Mouse (Mus musculus) CH12.LX (cell line): ENCODE measurements at regions not wholly inside any gene's neighbourhood (a gene's known extent, or its start where the extent isn't known, plus 50 kb on each side); places are given as distances from the start of the nearest gene placed in this dataset.

Experiments used
- DNase-seq: peaks from one replicate; pipeline ENCODE4 v3.0.0-alpha.2; 2013; ENCODE audit errors: extremely low read depth
- H3K27ac ChIP-seq: 2 replicates; pipeline ENCODE4 v1.5.1; 2012; ENCODE audit warnings: low read depth, mild to moderate bottlenecking, control low read depth, moderate library complexity; ENCODE audit not compliant: insufficient read depth
- H3K27me3 ChIP-seq: replicated peaks from 2 replicates; pipeline ENCODE3; 2012; ENCODE audit warnings: inconsistent platforms
- H3K36me3 ChIP-seq, 2 experiments: replicated peaks in 1 of 2; 2 replicates each; pipeline versions ENCODE3 to v1.6.1; 2012; ENCODE audit warnings: inconsistent platforms in 1 of 2, low read length in 1 of 2, mild to moderate bottlenecking in 1 of 2, mixed read lengths in 1 of 2, moderate library complexity in 1 of 2; ENCODE audit not compliant: control insufficient read depth in 1 of 2, insufficient read depth in 1 of 2
- H3K4me1 ChIP-seq, 2 experiments: 2 replicates each; pipeline ENCODE4 v1.6.1; 2012; ENCODE audit warnings: inconsistent platforms in 1 of 2, moderate library complexity in 1 of 2; ENCODE audit not compliant: insufficient read depth in 2 of 2, control insufficient read depth in 1 of 2
- H3K4me2 ChIP-seq: 2 replicates; pipeline ENCODE4 v1.6.1; 2012; ENCODE audit warnings: low read depth, mild to moderate bottlenecking, control low read depth; ENCODE audit not compliant: poor library complexity, insufficient read depth, severe bottlenecking
- H3K4me3 ChIP-seq, 3 experiments: fragments of 150-350 bp in 1 of 3; sonication (generic) in 1 of 3; replicated peaks in 1 of 3; 2 replicates each; pipeline versions ENCODE3 to v1.5.1; 2011 to 2012; ENCODE audit warnings: low read depth in 2 of 3, low read length in 2 of 3, mild to moderate bottlenecking in 2 of 3, moderate library complexity in 2 of 3, control low read depth in 1 of 3, improper control_type of control experiment in 1 of 3, inconsistent platforms in 1 of 3, mixed read lengths in 1 of 3; ENCODE audit not compliant: poor library complexity in 1 of 3
- H3K79me2 ChIP-seq: replicated peaks from 2 replicates; pipeline ENCODE4 v1.6.1; 2012; ENCODE audit warnings: mild to moderate bottlenecking, moderate library complexity; ENCODE audit not compliant: control insufficient read depth, poor library complexity, insufficient read depth, severe bottlenecking; ENCODE audit errors: extremely low read depth
- H3K9ac ChIP-seq: 2 replicates; pipeline ENCODE4 v1.6.1; 2012; ENCODE audit warnings: low read depth, mild to moderate bottlenecking, control low read depth, moderate library complexity; ENCODE audit not compliant: insufficient read depth
- H3K9me3 ChIP-seq: replicated peaks from 2 replicates; pipeline ENCODE3; 2012; ENCODE audit warnings: low read length, inconsistent platforms, mixed read lengths
- CHD1 ChIP-seq: IDR thresholded peaks from 2 replicates; pipeline ENCODE4 v1.6.1; 2012; ENCODE audit warnings: low read depth, low read length, improper control_type of control experiment, inconsistent platforms
- CHD2 ChIP-seq: IDR thresholded peaks from 2 replicates; pipeline ENCODE4 v1.6.1; 2011; ENCODE audit warnings: low read length, improper control_type of control experiment
- ELF1 ChIP-seq: IDR thresholded peaks from 2 replicates; pipeline ENCODE4 v1.6.1; 2014; ENCODE audit warnings: low read depth, mild to moderate bottlenecking, inconsistent platforms, low read length, improper control_type of control experiment
- EP300 ChIP-seq: IDR thresholded peaks from 2 replicates; pipeline ENCODE4 v1.6.1; 2011; ENCODE audit warnings: low read length, improper control_type of control experiment
- ETS1 ChIP-seq: conservative IDR thresholded peaks from 2 replicates; pipeline ENCODE4 v1.6.1; 2012; ENCODE audit warnings: low read depth, mild to moderate bottlenecking, inconsistent platforms, low read length, improper control_type of control experiment, moderate library complexity
- HCFC1 ChIP-seq: IDR thresholded peaks from 2 replicates; pipeline ENCODE4 v1.6.1; 2012; ENCODE audit warnings: low read depth, mild to moderate bottlenecking, inconsistent platforms, low read length, improper control_type of control experiment
- IRF4 ChIP-seq: IDR thresholded peaks from 2 replicates; pipeline ENCODE4 v1.6.1; 2014; ENCODE audit warnings: low read depth, mild to moderate bottlenecking, inconsistent platforms, low read length, improper control_type of control experiment
- MEF2A ChIP-seq: IDR thresholded peaks from 2 replicates; pipeline ENCODE4 v1.6.1; 2014; ENCODE audit warnings: low read depth, mild to moderate bottlenecking, inconsistent platforms, low read length, improper control_type of control experiment, borderline replicate concordance
- NELFE ChIP-seq: IDR thresholded peaks from 2 replicates; pipeline ENCODE4 v1.6.1; 2011; ENCODE audit warnings: low read depth, low read length, improper control_type of control experiment
- PAX5 ChIP-seq: IDR thresholded peaks from 2 replicates; pipeline ENCODE4 v1.6.1; 2012; ENCODE audit warnings: low read length, inconsistent platforms, mixed read lengths
- SIN3A ChIP-seq: IDR thresholded peaks from 2 replicates; pipeline ENCODE4 v1.6.1; 2012; ENCODE audit warnings: low read length, improper control_type of control experiment, inconsistent platforms
- SMC3 ChIP-seq: IDR thresholded peaks from 2 replicates; pipeline ENCODE4 v1.6.1; 2011; ENCODE audit warnings: low read depth, low read length, improper control_type of control experiment
- USF2 ChIP-seq: conservative IDR thresholded peaks from 2 replicates; pipeline ENCODE4 v1.6.1; 2011; ENCODE audit warnings: low read depth, low read length, improper control_type of control experiment
- ZC3H11A ChIP-seq: IDR thresholded peaks from 2 replicates; pipeline ENCODE4 v1.6.1; 2012; ENCODE audit warnings: low read depth, mild to moderate bottlenecking, inconsistent platforms, low read length, improper control_type of control experiment
- ZKSCAN1 ChIP-seq: IDR thresholded peaks from 2 replicates; pipeline ENCODE4 v1.6.1; 2012; ENCODE audit warnings: low read depth, inconsistent platforms, low read length, improper control_type of control experiment, borderline replicate concordance
- dilution Hi-C: fragments of 300-500 bp; cut with MboI; formaldehyde crosslinking; loops from 2 replicates; pipeline ENCODE4 v1.14.3; 2020; ENCODE audit warnings: low sequenced_read_pairs; ENCODE audit not compliant: extremely low pct_unique_long_range_greater_than_20kb, extremely low pct_ligation_motif_present
- in situ Hi-C: fragments of 300-500 bp; cut with MboI; formaldehyde crosslinking; loops from 3 replicates; pipeline ENCODE4 v1.14.3; 2019; ENCODE audit warnings: low sequenced_read_pairs, low pct_ligation_motif_present, low pct_unique_long_range_greater_than_20kb, mixed read lengths

GRCm38 (mm10) chr17:63644390-63644789, 144.6 kb upstream of the Fbxl17 start:
- DNase-seq = no peak
- H3K9ac ChIP-seq = no peak overlapping the region
- in situ Hi-C loops = no loop called here
- H3K4me3 ChIP-seq = no peak overlapping the region
- TF ChIP-seq CHD2 (no peak), PAX5 (no peak), SMC3 (no peak), IRF4 (no peak), ETS1 (no peak), USF2 (no peak), NELFE (no peak), ELF1 (no peak), MEF2A (no peak), CHD1 (no peak), HCFC1 (no peak)
- TF ChIP-seq, all 38 proteins: peak for 0
- Histone ChIP-seq H3K27ac (no peak overlapping the region), H3K4me2 (no peak overlapping the region), H3K27me3 (no peaks in the 10 kb centered on the region), H3K79me2 (no peaks in the 10 kb centered on the region), H3K4me1 (no peaks in the 10 kb centered on the region), H3K9me3 (no peaks in the 10 kb centered on the region), H3K36me3 (no peaks in the 10 kb centered on the region)
- dilution Hi-C loops = no loop called here

- no peak for TF ChIP-seq ZC3H11A
- 0 out of 2 replicates have a peak, but pooled peaks have one; percentile 17 for TF ChIP-seq EP300
- no peak for TF ChIP-seq ZKSCAN1
- TF ChIP-seq SIN3A = no peak
These were observed 157.9 kb upstream of the Fbxl17 start for GRCm38 (mm10) chr17:63657687-63658086.

More at GRCm38 (mm10) chr17:63657687-63658086, 157.9 kb upstream of the Fbxl17 start:
- Histone ChIP-seq H3K4me1 (peaks cover 0 to 5% of the 10 kb centered on the region in 2 experiments; a peak in 1 of 4 replicates), H3K9ac (no peak overlapping the region), H3K27me3 (no peaks in the 10 kb centered on the region), H3K4me3 (no peak overlapping the region), H3K79me2 (no peaks in the 10 kb centered on the region), H3K9me3 (peaks cover 3% of the 10 kb centered on the region), H3K36me3 (no peaks in the 10 kb centered on the region), H3K27ac (no peak overlapping the region), H3K4me2 (no peak overlapping the region)
- DNase-seq = no peak
- dilution Hi-C loops = no loop called here
- in situ Hi-C loops = no loop called here
